Mouse (Mus musculus): Measurements from ENCODE around the gene Hprt.

- TF ChIP-seq GATA1 (IDR thresholded peaks at IDR 0.05; ENCODE audit: borderline replicate concordance, low read length) (no peak), FLI1 (IDR thresholded peaks at IDR 0.05; ENCODE audit: low read length) (no peak)
These were observed 35.1 kb downstream of the Hprt start for GRCm38 (mm10) chrX:53023021-53023420.

Measured in megakaryocyte, embryonic 14.5 days (primary cell).